Mouse (Mus musculus): Measurements from ENCODE around the gene Iba57.

- TF ChIP-seq CTCF (IDR thresholded peaks at IDR 0.05; ENCODE audit: low read depth), result no peak
- TF ChIP-seq EP300 (IDR thresholded peaks at IDR 0.05; ENCODE audit: low read depth), result no peak
These were observed 4.4 kb downstream of the Iba57 start for GRCm38 (mm10) chr11:59159099-59159498.
